Mouse (Mus musculus) hindbrain, embryonic 16.5 days (tissue): Measurements from ENCODE around the gene Tns1. TPM values are rescaled to one million over a fixed set of nuclear protein-coding genes. Genes with fewer than 3 reads are reported as not detected.

ENCODE experiments used
- ATAC-seq: fragments of 200-750 bp; cut with Nextera tagmentation; 2 replicates; pipeline ENCODE4 v1.8.0; 2017; ENCODE audit warnings: moderate TSS enrichment, moderate library complexity
- H3K27ac ChIP-seq: fragments of 300-500 bp; sonication (generic); 2 replicates; pipeline ENCODE4 v1.5.1; 2014; ENCODE audit warnings: low read depth, mild to moderate bottlenecking, control low read depth, low read length, moderate library complexity
- H3K27me3 ChIP-seq: fragments of 300-500 bp; sonication (generic); replicated peaks from 2 replicates; pipeline ENCODE4 v1.6.1; 2014; ENCODE audit warnings: low read length; ENCODE audit not compliant: control insufficient read depth, insufficient read depth
- H3K36me3 ChIP-seq: fragments of 300-500 bp; sonication (generic); 2 replicates; pipeline ENCODE4 v1.6.1; 2014; ENCODE audit warnings: mild to moderate bottlenecking, low read length, moderate library complexity, mixed read lengths; ENCODE audit not compliant: control insufficient read depth, insufficient read depth
- H3K4me1 ChIP-seq: fragments of 300-500 bp; sonication (generic); 2 replicates; pipeline ENCODE4 v1.6.1; 2014; ENCODE audit warnings: low read depth, low read length; ENCODE audit not compliant: control insufficient read depth, insufficient read depth
- H3K4me2 ChIP-seq: fragments of 300-500 bp; sonication (generic); 2 replicates; pipeline ENCODE4 v1.6.1; 2014; ENCODE audit warnings: mild to moderate bottlenecking, low read length, control low read depth, moderate library complexity
- H3K4me3 ChIP-seq: fragments of 300-500 bp; sonication (generic); 2 replicates; pipeline ENCODE4 v1.5.1; 2014; ENCODE audit warnings: mild to moderate bottlenecking, low read length, control low read depth, moderate library complexity
- H3K9ac ChIP-seq: fragments of 300-500 bp; sonication (generic); 2 replicates; pipeline ENCODE4 v1.6.1; 2014; ENCODE audit warnings: low read depth, mild to moderate bottlenecking, control low read depth, low read length, moderate library complexity
- H3K9me3 ChIP-seq: fragments of 300-500 bp; sonication (generic); 2 replicates; pipeline ENCODE4 v1.6.1; 2014; ENCODE audit warnings: mild to moderate bottlenecking, low read length, moderate library complexity; ENCODE audit not compliant: control insufficient read depth
- WGBS: fragments of 180-500 bp; shearing (Covaris S2); extraction: QIAGEN DNeasy Blood & Tissue Kit; methylation state at CpG from one replicate; pipeline ENCODE4 v1.1.7; 2014; 5-methylcytosine and 5-hydroxymethylcytosine counted together
- polyA plus RNA-seq: library from polyadenylated mRNA; unstranded; fragments of >200 nt; fragmentation: Nextera tagmentation; extraction: Ambion mirVana; gene quantifications from 2 replicates; pipeline ENCODE4 v1.2.1, GENCODE M21; 2015

The Tns1 gene
- polyA plus RNA-seq, 1 experiment from 2014 or later = 13.5 TPM

- Histone ChIP-seq H3K4me1 (peaks cover 19% of the 10 kb centered on the region), H3K4me2 (0 out of 2 replicates have a peak overlapping the region, but pooled peaks have one; percentile 7), H3K4me3 (no peak overlapping the region), H3K9me3 (no peaks in the 10 kb centered on the region), H3K27ac (no peak overlapping the region), H3K36me3 (no peaks in the 10 kb centered on the region), H3K27me3 (peaks cover 7% of the 10 kb centered on the region), H3K9ac (no peak overlapping the region)
- no peak for ATAC-seq
- WGBS = 70% methylated on average over 4 of the region's 4 CpGs
These were observed 88.8 kb downstream of the Tns1 start for GRCm38 (mm10) chr1:74035487-74035886.

GRCm38 (mm10) chr1:74034736-74035135, 89.5 kb downstream of the Tns1 start:
- H3K9me3 ChIP-seq = no peaks in the 10 kb centered on the region
- H3K4me2 ChIP-seq = no peak overlapping the region
- no peak overlapping the region for H3K4me3 ChIP-seq
- 94% methylated on average over 2 of the region's 2 CpGs for WGBS
- no peak for ATAC-seq
- no peak overlapping the region for H3K27ac ChIP-seq
- H3K4me1 ChIP-seq = peaks cover 19% of the 10 kb centered on the region
- H3K36me3 ChIP-seq = no peaks in the 10 kb centered on the region
- peaks cover 7% of the 10 kb centered on the region for H3K27me3 ChIP-seq
- no peak overlapping the region for H3K9ac ChIP-seq

DNA sequence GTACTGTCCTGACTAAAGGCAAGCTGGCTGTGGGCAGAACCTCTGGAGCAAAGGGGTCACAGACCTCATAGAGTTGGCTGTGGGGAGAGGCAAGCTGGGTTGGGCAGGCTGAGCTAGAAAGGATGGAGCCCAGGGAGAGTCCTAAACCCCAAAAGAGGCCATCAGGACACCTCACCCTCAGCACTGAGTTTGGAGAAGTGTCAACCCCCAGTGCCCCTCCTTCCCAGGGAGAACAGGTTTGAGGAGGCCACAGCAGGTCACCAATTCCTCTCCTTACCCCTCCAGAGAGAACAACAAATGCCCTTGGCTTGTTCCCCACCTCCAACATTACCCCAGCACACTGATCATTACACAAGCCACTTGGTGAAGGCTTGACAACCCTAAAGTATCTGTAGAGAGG, 90.0 kb downstream of the Tns1 start:
- no peak overlapping the region for H3K27ac ChIP-seq
- H3K36me3 ChIP-seq = no peaks in the 10 kb centered on the region
- no peaks in the 10 kb centered on the region for H3K9me3 ChIP-seq
- H3K9ac ChIP-seq = no peak overlapping the region
- no peak overlapping the region for H3K4me2 ChIP-seq
- H3K4me1 ChIP-seq = peaks cover 19% of the 10 kb centered on the region
- peaks cover 7% of the 10 kb centered on the region for H3K27me3 ChIP-seq
- H3K4me3 ChIP-seq = no peak overlapping the region
- ATAC-seq = no peak

DNA sequence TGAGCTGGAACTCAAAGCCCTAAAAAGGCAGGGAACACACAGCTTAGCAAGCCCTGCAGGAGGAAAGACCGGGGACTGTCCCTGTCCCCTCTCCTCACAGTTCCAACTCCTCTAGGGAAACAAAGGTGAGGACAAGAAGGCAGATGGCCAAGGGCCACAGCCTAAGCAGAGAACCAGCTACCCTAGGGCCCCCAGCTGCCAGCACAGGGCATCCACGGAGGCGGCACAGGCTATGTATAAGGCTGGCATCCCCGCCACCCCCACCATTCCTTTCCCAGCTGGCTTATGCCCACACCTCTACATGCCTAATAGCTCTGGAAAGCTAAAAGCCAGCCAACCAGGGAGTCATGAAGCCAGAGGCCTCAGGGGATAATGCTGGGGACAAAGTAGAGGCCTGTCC, 90.8 kb downstream of the Tns1 start:
- H3K27ac ChIP-seq = no peak overlapping the region; the same call in 1 of the 2 replicates
- no peak for ATAC-seq

DNA sequence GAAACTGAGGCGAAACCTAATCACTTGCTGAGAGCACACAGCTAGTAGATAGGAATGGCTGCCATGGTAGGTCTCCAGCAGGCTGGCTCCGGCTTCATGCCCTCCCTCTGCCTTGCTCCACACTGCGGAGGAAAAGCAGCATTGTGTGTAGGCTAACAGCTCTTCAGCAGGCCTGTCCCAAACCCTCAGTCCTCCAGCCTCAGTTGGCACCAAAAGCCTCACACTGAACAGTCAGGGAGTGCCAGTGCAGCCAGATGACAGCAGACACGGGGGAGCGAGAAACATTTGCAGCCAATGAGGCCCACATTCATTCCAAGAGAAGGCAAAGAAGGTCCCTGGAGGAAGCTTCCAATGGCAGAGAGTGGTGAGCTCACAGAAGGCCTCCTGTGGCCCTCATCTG, 91.3 kb downstream of the Tns1 start:
- Histone ChIP-seq H3K4me1 (peaks cover 23% of the 10 kb centered on the region), H3K36me3 (no peaks in the 10 kb centered on the region), H3K4me2 (no peak overlapping the region), H3K9me3 (no peaks in the 10 kb centered on the region), H3K9ac (no peak overlapping the region), H3K27ac (no peak overlapping the region; the same call in 1 of the 2 replicates), H3K27me3 (peaks cover 5% of the 10 kb centered on the region), H3K4me3 (no peak overlapping the region)
- 79% methylated on average over 5 of the region's 5 CpGs for WGBS
- ATAC-seq = peak; percentile 28; the same call in 1 of the 2 replicates

More for the DNA sequence above, 90.8 kb downstream of the Tns1 start:
- H3K9ac ChIP-seq = no peak overlapping the region
- H3K4me3 ChIP-seq = no peak overlapping the region
- 74% methylated on average over 4 of the region's 4 CpGs for WGBS
- no peak overlapping the region for H3K4me2 ChIP-seq
- H3K4me1 ChIP-seq = peaks cover 23% of the 10 kb centered on the region
- H3K9me3 ChIP-seq = no peaks in the 10 kb centered on the region
- H3K36me3 ChIP-seq = no peaks in the 10 kb centered on the region
- H3K27me3 ChIP-seq = peaks cover 7% of the 10 kb centered on the region

DNA sequence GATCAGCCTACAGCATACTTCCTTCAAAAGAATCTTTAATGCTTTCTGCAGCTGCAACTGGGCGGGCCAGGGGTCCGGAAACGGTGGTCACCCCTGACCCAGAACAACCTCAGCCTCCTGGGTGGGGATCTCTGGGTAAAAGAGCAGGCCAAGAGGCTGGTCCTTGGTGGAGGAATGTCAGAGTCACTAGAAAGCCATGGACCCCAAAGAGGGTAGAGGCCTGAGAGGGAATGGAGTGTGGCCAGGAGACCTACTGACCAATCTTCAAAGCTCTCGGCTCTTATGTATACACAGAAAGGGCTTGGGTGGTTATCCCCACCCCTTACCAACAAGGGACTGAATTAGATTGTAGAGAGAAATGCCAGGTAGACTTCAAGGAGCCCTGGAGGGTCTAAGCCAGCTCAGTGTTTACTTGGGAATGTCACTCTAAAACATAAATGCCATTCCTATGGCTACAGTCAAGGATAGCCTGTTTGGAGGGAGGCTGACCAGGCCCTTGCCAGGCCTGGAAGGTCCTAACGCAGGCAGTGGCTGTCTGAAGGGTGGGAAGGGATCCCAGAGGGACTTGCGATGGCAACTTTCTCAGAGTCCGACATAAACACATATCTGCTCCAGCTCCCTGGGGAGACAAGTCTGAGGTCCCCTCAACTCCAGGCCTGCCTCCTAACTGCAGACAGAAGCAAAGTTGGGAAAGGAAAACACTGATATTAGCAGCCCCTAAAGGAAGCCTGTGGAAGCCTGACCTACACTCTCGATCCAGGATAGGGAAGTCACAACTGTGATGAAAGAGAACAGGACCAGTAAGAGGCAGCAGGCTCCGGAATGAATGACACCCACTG, 92.3 kb downstream of the Tns1 start:
- no peak for ATAC-seq
- no peaks in the 10 kb centered on the region for H3K36me3 ChIP-seq
- H3K9ac ChIP-seq = no peak overlapping the region
- H3K4me1 ChIP-seq = peaks cover 30% of the 10 kb centered on the region
- no peak overlapping the region for H3K27ac ChIP-seq
- WGBS = 82% methylated on average over 9 of the region's 9 CpGs
- H3K4me2 ChIP-seq = no peak overlapping the region
- H3K27me3 ChIP-seq = peaks cover 4% of the 10 kb centered on the region; the same call in 1 of the 2 replicates
- no peak overlapping the region for H3K4me3 ChIP-seq
- H3K9me3 ChIP-seq = no peaks in the 10 kb centered on the region

- H3K36me3 ChIP-seq = no peaks in the 10 kb centered on the region
- peak overlapping the region; percentile 56 for H3K27ac ChIP-seq
- no peak overlapping the region for H3K4me2 ChIP-seq
- peak; percentile 70 for ATAC-seq
- no peak overlapping the region for H3K4me3 ChIP-seq
- H3K27me3 ChIP-seq = no peaks in the 10 kb centered on the region
- H3K9me3 ChIP-seq = no peaks in the 10 kb centered on the region
- 16% methylated on average over 3 of the region's 3 CpGs for WGBS
- no peak overlapping the region for H3K9ac ChIP-seq
- H3K4me1 ChIP-seq = peaks cover 25% of the 10 kb centered on the region
These were observed 93.3 kb downstream of the Tns1 start for GRCm38 (mm10) chr1:74030901-74031360.

- peaks cover 25% of the 10 kb centered on the region for H3K4me1 ChIP-seq
- ATAC-seq = no peak
- no peaks in the 10 kb centered on the region for H3K27me3 ChIP-seq
- WGBS = 92% methylated on average over 1 of the region's 1 CpGs
- H3K27ac ChIP-seq = no peak overlapping the region
- H3K4me3 ChIP-seq = no peak overlapping the region
- H3K4me2 ChIP-seq = no peak overlapping the region
- no peaks in the 10 kb centered on the region for H3K36me3 ChIP-seq
- no peaks in the 10 kb centered on the region for H3K9me3 ChIP-seq
- no peak overlapping the region for H3K9ac ChIP-seq
These were observed 94.0 kb downstream of the Tns1 start for GRCm38 (mm10) chr1:74030285-74030684.

- no peak overlapping the region for H3K4me3 ChIP-seq
- no peak for ATAC-seq
- H3K36me3 ChIP-seq = no peaks in the 10 kb centered on the region
- no peaks in the 10 kb centered on the region for H3K9me3 ChIP-seq
- H3K9ac ChIP-seq = no peak overlapping the region
- no peaks in the 10 kb centered on the region for H3K27me3 ChIP-seq
- H3K4me1 ChIP-seq = peaks cover 25% of the 10 kb centered on the region
- no peak overlapping the region for H3K27ac ChIP-seq
- WGBS = 81% methylated on average over 3 of the region's 3 CpGs
- H3K4me2 ChIP-seq = no peak overlapping the region
These were observed 94.6 kb downstream of the Tns1 start for GRCm38 (mm10) chr1:74029669-74030068.
